Mouse (Mus musculus) stomach, embryonic 14.5 days (tissue): ENCODE measurements around the gene Tmem210. TPM values are rescaled to one million over a fixed set of nuclear protein-coding genes. Genes with fewer than 3 reads are reported as not detected.
A peak's percentile ranks its signal among the peaks of the same experiment; 100 is the strongest.

Experiments used
- ATAC-seq: fragments of 200-750 bp; cut with Nextera tagmentation; 2 replicates; pipeline ENCODE4 v1.8.0; 2017; ENCODE audit warnings: low read depth, moderate TSS enrichment; ENCODE audit not compliant: insufficient number of reproducible peaks, insufficient read depth, low FRiP score
- H3K27ac ChIP-seq: fragments of 300-500 bp; sonication (generic); 2 replicates; pipeline ENCODE4 v1.5.1; 2014; ENCODE audit warnings: mild to moderate bottlenecking, low read length, moderate library complexity, mixed read lengths
- H3K27me3 ChIP-seq: fragments of 300-500 bp; sonication (generic); 2 replicates; pipeline ENCODE4 v1.6.1; 2014; ENCODE audit warnings: low read length, control low read depth, mixed read lengths; ENCODE audit not compliant: control insufficient read depth, insufficient read depth
- H3K36me3 ChIP-seq: fragments of 300-500 bp; sonication (generic); 2 replicates; pipeline ENCODE4 v1.6.1; 2014; ENCODE audit warnings: mild to moderate bottlenecking, control low read depth, low read length, moderate library complexity, mixed read lengths; ENCODE audit not compliant: control insufficient read depth, insufficient read depth
- H3K4me1 ChIP-seq: fragments of 300-500 bp; sonication (generic); 2 replicates; pipeline ENCODE4 v1.6.1; 2014; ENCODE audit warnings: low read length, control low read depth, mixed read lengths; ENCODE audit not compliant: control insufficient read depth, insufficient read depth
- H3K4me2 ChIP-seq: fragments of 300-500 bp; sonication (generic); replicated peaks from 2 replicates; pipeline ENCODE4 v1.6.1; 2014; ENCODE audit warnings: low read depth, low read length, control low read depth
- H3K4me3 ChIP-seq: fragments of 300-500 bp; sonication (generic); 2 replicates; pipeline ENCODE4 v1.5.1; 2014; ENCODE audit warnings: low read depth, low read length, control low read depth
- H3K9ac ChIP-seq: fragments of 300-500 bp; sonication (generic); replicated peaks from 2 replicates; pipeline ENCODE4 v1.6.1; 2014; ENCODE audit warnings: low read depth, mild to moderate bottlenecking, control low read depth, low read length, moderate library complexity, mixed read lengths
- H3K9me3 ChIP-seq: fragments of 300-500 bp; sonication (generic); 2 replicates; pipeline ENCODE4 v1.6.1; 2016; ENCODE audit warnings: low read depth, low read length, control low read depth; ENCODE audit not compliant: control insufficient read depth
- whole genome bisulfite sequencing: fragments of 180-500 bp; shearing (Covaris S2); extraction: QIAGEN DNeasy Blood & Tissue Kit; methylation state at CpG from one replicate; pipeline ENCODE4 v1.1.7; 2014; 5-methylcytosine and 5-hydroxymethylcytosine counted together
- polyA plus RNA-seq: library from polyadenylated mRNA; unstranded; fragments of >200 nt; fragmentation: Nextera tagmentation; extraction: Ambion mirVana; gene quantifications from 2 replicates; pipeline ENCODE4 v1.2.1, GENCODE M21; 2014

The Tmem210 gene
- polyA plus RNA-seq, result not detected in 2 replicates

GRCm38 (mm10) chr2:25287927-25288649 lies at the start of gene Tmem210:
TSS of gene Tmem210 (plus strand) at chr2:25288145.
- 83% methylated on average over 6 of the region's 6 CpGs for WGBS
- no peaks in the 10 kb centered on the region for H3K9me3 ChIP-seq
- H3K4me1 ChIP-seq, result peaks cover 18% of the 10 kb centered on the region
- no peak within 1 kb of the TSS for H3K4me3 ChIP-seq
- peaks cover 28% of the 10 kb centered on the region for H3K36me3 ChIP-seq
- peak within 1 kb of the TSS; percentile 88; the same call in 1 of the 2 replicates for H3K27ac ChIP-seq
- H3K4me2 ChIP-seq, result no peak within 1 kb of the TSS
- H3K27me3 ChIP-seq, result peaks cover 44% of the 10 kb centered on the region
- H3K9ac ChIP-seq, result no peak within 1 kb of the TSS
- no peak for ATAC-seq

GRCm38 (mm10) chr2:25239766-25240165 lies 48.2 kb upstream of the Tmem210 start:
- H3K4me3 ChIP-seq, result no peak overlapping the region
- no peak overlapping the region for H3K27ac ChIP-seq
- no peaks in the 10 kb centered on the region for H3K36me3 ChIP-seq
- 0 out of 2 replicates have a peak, but pooled peaks cover 11% of the 10 kb centered on the region for H3K27me3 ChIP-seq
- WGBS, result 96% methylated on average over 3 of the region's 3 CpGs
- H3K4me1 ChIP-seq, result peaks cover 18% of the 10 kb centered on the region; the same call in 1 of the 2 replicates
- no peaks in the 10 kb centered on the region for H3K9me3 ChIP-seq
- H3K9ac ChIP-seq, result no peak overlapping the region
- no peak overlapping the region for H3K4me2 ChIP-seq
- ATAC-seq, result no peak

DNA sequence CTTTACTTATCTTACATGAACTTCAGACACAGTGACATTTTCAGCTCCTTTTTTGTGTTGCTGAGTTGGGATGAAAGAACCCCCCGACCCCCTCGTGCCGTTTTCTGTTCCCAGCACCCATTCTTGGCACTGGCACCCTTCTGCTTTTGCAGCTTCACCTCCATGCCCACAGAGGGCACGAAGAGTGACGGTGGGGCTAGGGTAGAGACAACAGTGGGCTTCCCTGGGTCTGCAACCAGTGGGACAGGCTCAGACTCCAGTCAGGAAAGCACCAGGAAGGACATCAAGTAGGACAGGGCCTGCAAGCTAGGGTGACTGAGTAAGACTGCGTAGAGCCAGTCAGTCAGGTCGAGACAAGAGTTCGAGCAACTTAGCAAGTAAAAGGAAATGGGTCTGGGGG lies 47.6 kb upstream of the Tmem210 start:
- no peaks in the 10 kb centered on the region for H3K9me3 ChIP-seq
- 49% methylated on average over 8 of the region's 8 CpGs for WGBS
- H3K4me2 ChIP-seq, result peak overlapping the region; percentile 97
- no peaks in the 10 kb centered on the region for H3K36me3 ChIP-seq
- H3K9ac ChIP-seq, result no peak overlapping the region
- H3K27me3 ChIP-seq, result 0 out of 2 replicates have a peak, but pooled peaks cover 11% of the 10 kb centered on the region
- peak overlapping the region; percentile 58; the same call in 1 of the 2 replicates for H3K27ac ChIP-seq
- peak overlapping the region; percentile 29 for H3K4me3 ChIP-seq
- peak; percentile 5; the same call in 1 of the 2 replicates for ATAC-seq
- peaks cover 18% of the 10 kb centered on the region; the same call in 1 of the 2 replicates for H3K4me1 ChIP-seq

GRCm38 (mm10) chr2:25240723-25241437 lies 47.1 kb upstream of the Tmem210 start:
- Histone ChIP-seq H3K27ac (peak overlapping the region; percentile 58; the same call in 1 of the 2 replicates), H3K4me3 (peak overlapping the region; percentile 29), H3K9me3 (no peaks in the 10 kb centered on the region), H3K9ac (no peak overlapping the region), H3K4me2 (peak overlapping the region; percentile 97), H3K27me3 (0 out of 2 replicates have a peak, but pooled peaks cover 11% of the 10 kb centered on the region), H3K36me3 (no peaks in the 10 kb centered on the region), H3K4me1 (peaks cover 18% of the 10 kb centered on the region; the same call in 1 of the 2 replicates)
- ATAC-seq, result peak; percentile 88
- WGBS, result 2% methylated on average over 29 of the region's 29 CpGs

GRCm38 (mm10) chr2:25241438-25241775 lies 46.5 kb upstream of the Tmem210 start:
- 0 out of 2 replicates have a peak, but pooled peaks cover 11% of the 10 kb centered on the region for H3K27me3 ChIP-seq
- peaks cover 18% of the 10 kb centered on the region; the same call in 1 of the 2 replicates for H3K4me1 ChIP-seq
- H3K4me2 ChIP-seq, result peak overlapping the region; percentile 97
- no peak overlapping the region for H3K27ac ChIP-seq
- no peak for ATAC-seq
- WGBS, result 21% methylated on average over 6 of the region's 6 CpGs
- H3K36me3 ChIP-seq, result no peaks in the 10 kb centered on the region; the same call in 1 of the 2 replicates
- H3K9ac ChIP-seq, result no peak overlapping the region
- peak overlapping the region; percentile 41 for H3K4me3 ChIP-seq
- no peaks in the 10 kb centered on the region for H3K9me3 ChIP-seq

GRCm38 (mm10) chr2:25242101-25242506 lies 45.8 kb upstream of the Tmem210 start, which contains the start of the genes Rnf208 and Cysrt1:
TSS of gene Rnf208 (plus strand) at chr2:25242255.
TSS of gene Cysrt1 (minus strand) at chr2:25242452.
- H3K36me3 ChIP-seq, result no peaks in the 10 kb centered on the region; the same call in 1 of the 2 replicates
- H3K4me1 ChIP-seq, result peaks cover 14% of the 10 kb centered on the region; the same call in 1 of the 2 replicates
- H3K4me3 ChIP-seq, result peak within 1 kb of the TSS; percentile 41
- no peaks in the 10 kb centered on the region for H3K9me3 ChIP-seq
- 0 out of 2 replicates have a peak, but pooled peaks cover 11% of the 10 kb centered on the region for H3K27me3 ChIP-seq
- no peak for ATAC-seq
- WGBS, result 0% methylated on average over 26 of the region's 59 CpGs
- H3K4me2 ChIP-seq, result peak within 1 kb of the TSS; percentile 97
- H3K9ac ChIP-seq, result peak within 1 kb of the TSS; percentile 50
- no peak within 1 kb of the TSS for H3K27ac ChIP-seq

DNA sequence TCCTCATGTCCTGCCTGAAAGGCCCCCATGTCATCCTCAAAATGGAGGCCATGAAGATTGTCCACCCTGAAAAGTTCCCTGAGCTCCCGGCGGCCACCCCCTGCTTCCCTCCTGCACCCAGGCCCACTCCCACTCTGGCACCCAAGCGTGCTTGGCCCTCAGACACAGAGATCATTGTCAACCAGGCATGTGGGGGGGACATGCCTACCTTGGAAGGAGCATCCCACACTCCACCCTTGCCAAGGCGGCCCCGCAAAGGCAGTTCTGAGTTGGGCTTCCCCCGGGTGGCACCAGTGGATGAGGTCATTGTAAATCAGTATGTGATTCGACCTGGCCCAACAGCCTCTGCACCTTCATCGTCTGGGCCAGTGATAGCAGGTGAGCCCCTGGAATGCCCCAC lies 44.6 kb upstream of the Tmem210 start:
- 73% methylated on average over 8 of the region's 8 CpGs for WGBS
- no peak overlapping the region for H3K4me3 ChIP-seq
- ATAC-seq, result no peak
- H3K4me2 ChIP-seq, result no peak overlapping the region
- peaks cover 14% of the 10 kb centered on the region; the same call in 1 of the 2 replicates for H3K4me1 ChIP-seq
- no peak overlapping the region for H3K27ac ChIP-seq
- 0 out of 2 replicates have a peak, but pooled peaks cover 11% of the 10 kb centered on the region for H3K27me3 ChIP-seq
- no peak overlapping the region for H3K9ac ChIP-seq
- no peaks in the 10 kb centered on the region for H3K9me3 ChIP-seq
- H3K36me3 ChIP-seq, result peaks cover 6% of the 10 kb centered on the region; the same call in 1 of the 2 replicates

GRCm38 (mm10) chr2:25244144-25244543 lies 43.8 kb upstream of the Tmem210 start:
- Histone ChIP-seq H3K9me3 (no peaks in the 10 kb centered on the region), H3K27ac (no peak overlapping the region), H3K9ac (no peak overlapping the region), H3K27me3 (0 out of 2 replicates have a peak, but pooled peaks cover 11% of the 10 kb centered on the region), H3K4me3 (no peak overlapping the region), H3K36me3 (peaks cover 11% of the 10 kb centered on the region; the same call in 1 of the 2 replicates), H3K4me2 (no peak overlapping the region), H3K4me1 (peaks cover 14% of the 10 kb centered on the region; the same call in 1 of the 2 replicates)
- no peak for ATAC-seq
- 88% methylated on average over 4 of the region's 4 CpGs for WGBS
